Mouse (Mus musculus) spleen, postnatal 14 days (tissue): ENCODE measurements around the gene Uri1.
A peak's percentile ranks its signal among the peaks of the same experiment; 100 is the strongest.

ENCODE experiments used
- DNase-seq, 2 experiments: peaks; one replicate each; pipeline ENCODE4 v3.0.0; 2021 to 2022; ENCODE audit warnings: low spot score in 2 of 2

The Uri1 gene

GRCm38 (mm10) chr7:38023451-38023850, at the start of gene Uri1:
TSS of gene Uri1 (minus strand) at chr7:38023551.
- DNase-seq = no peak

- no peak for DNase-seq
Observed at GRCm38 (mm10) chr7:38071065-38071464, 47.7 kb upstream of the Uri1 start.

GRCm38 (mm10) chr7:38070663-38071062, 47.3 kb upstream of the Uri1 start:
- no peak for DNase-seq

GRCm38 (mm10) chr7:38064431-38064830, 41.1 kb upstream of the Uri1 start:
- no peak for DNase-seq

DNA sequence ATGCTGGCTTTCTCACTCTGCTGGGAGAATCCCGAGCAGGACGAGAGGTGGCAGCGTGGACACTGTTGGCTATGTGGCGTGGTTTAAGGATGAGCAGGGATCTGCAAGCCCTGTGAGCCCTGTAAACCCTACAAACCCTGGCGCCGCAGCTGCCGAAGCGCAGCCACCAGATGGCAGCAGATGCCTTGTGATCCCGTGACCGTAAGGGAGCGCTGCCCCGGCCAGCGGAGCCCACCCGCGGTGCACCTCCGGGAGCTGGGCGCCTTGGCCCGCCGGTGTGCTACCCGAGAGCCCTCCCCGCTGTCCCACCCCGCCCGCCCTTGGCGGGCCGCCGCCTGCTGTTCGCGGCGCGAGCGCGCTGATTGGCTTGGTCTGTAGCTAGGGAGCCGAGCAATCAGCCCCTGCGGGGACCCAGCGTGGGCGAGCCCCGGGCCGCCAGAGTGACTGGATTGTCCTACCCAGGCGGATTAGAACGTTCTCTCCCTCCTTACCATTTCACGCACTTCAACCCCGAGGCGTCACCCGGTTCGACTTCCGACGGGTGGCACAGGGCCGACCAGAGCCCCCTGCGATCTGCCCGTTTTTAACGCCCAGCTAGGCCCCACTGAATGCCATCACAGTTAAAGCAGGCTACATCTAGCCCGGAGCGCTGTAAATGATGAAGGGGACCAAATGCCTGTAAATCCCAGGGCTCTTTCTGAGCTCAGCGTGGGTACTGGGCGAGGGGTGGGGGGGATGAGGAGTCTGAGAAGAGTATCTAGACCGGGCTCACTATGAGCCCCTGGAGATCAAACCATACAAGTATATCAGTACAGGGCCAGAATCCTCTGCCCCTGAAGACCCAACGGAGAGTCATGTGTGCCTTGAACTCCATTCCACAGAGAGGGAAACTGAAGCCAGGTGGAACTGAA, 38.0 kb upstream of the Uri1 start:
- DNase-seq = peak; percentile 61 to 79

- no peak for DNase-seq
Observed at GRCm38 (mm10) chr7:38059636-38060330, 36.4 kb upstream of the Uri1 start.

DNA sequence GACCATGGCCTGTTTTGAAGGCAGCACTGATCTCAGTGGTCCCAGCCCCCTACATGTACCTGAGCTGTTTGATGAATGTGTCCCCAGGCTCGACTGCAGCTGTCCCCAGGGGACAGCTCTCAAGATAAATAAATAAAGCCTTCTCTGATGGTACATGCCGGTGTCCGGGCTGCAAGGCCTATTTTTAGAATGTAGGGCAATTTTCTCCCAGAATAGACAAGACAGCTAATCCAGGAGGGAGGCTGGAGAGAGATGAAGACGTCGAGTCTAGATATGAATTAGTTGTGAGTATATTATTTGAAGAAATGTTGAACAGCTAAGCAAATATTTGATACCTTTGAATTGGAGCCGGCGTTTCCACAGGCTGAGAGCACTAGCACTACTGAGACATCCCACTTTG, 35.7 kb upstream of the Uri1 start:
- DNase-seq = no peak

DNA sequence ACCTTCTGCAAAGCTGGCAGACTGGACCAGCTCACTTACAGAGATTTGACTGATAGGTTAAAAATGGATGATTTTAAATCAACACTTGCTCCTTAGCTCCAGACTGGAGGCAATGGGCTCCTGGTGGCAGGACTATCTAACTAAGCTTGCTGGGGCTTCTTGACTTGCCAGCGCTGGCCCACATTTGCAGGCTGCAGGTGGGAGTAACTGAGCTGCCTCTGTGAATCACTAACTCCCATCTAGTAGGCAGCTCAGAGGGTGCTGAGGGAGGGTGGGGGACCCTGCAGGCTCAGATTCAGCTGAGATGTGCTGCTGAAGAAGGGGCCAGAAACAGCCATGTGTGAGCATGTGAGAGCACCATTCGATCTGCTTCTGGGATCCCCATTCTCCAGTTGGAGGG, 32.6 kb upstream of the Uri1 start:
- DNase-seq = no peak

DNA sequence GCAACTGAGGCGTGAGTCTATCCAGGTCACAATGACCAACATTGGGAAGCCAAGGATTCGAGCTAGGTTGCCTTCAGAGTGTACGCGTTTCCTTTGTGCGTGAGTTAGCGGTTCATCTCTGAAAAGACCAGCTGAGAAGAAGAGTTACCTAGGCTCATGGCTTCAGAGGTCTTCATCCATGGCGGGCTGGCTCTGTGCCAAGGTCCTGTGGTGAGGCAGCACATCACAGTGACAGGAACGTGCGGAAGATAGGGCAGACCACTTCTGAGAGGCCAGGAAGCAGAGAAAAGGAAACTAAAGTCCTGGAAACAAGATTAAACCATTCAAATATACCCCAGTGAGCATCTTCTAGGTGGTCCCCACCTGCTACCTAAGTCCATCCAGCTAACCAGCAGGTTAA, 30.9 kb upstream of the Uri1 start:
- DNase-seq = no peak

DNA sequence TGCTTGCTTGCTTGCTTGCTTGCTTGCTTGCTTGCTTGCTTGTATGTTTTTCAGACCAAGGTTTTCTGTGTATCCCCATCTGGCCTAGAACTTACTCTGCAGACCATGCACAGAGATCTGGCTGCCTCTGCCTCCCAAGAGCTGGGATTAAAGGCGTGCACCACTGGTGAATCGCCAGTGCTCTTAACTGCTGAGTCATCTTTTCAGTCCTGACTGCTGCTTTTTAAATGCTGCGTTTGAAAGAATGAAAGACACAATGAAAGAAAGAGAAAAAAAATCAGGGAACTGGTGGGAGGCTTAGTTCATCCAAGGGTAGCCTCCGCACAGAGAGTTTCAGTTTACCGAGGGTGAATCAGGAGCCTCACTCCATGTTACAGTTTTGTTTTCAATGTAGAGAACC, 23.9 kb upstream of the Uri1 start:
- DNase-seq = no peak

GRCm38 (mm10) chr7:38041244-38041643, 17.9 kb upstream of the Uri1 start:
- DNase-seq = no peak

DNA sequence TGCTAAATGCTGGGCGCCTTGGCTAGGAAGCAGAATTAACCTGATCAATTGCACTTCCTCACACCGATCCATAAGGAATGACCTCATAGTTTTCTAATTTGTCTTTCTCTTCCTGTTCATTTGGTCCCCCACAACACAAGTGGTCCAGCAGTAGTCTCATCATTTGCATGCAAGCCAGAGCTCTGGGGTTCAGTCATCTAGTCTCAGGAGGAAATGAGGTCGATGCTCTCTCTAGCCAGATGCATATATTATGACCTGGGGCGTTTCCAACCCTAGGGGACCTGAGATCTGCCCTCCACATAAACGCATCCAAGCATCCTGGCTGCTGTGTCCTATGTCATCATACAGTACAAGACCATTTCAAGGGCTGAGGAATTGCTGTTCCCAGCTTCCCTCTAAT, 14.2 kb upstream of the Uri1 start:
- DNase-seq = no peak

- DNase-seq = no peak
Observed at GRCm38 (mm10) chr7:38031183-38031582, 7.8 kb upstream of the Uri1 start.

DNA sequence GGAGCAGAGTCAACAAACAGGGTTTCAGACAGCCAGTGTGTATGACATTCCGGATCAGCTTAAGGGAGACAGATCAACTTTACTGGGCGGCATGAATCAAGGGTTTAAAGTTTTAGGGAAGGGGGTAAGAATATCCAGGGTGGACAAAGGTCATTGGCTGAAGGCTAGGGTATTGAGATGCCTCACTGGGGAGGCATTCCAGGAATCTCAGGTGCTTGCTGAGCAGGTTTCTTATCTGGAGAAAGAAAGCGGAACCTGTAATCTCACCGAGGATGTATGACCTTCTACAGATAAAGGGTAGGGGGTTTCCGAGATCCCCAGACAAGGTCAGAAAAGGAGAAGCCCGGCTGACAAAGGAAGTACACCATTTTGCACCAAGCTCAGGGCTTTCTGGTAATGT, 7.3 kb upstream of the Uri1 start:
- DNase-seq = no peak

- no peak for DNase-seq
Observed at GRCm38 (mm10) chr7:38029986-38030385, 6.6 kb upstream of the Uri1 start.

- DNase-seq = no peak
Observed at GRCm38 (mm10) chr7:38029083-38029482, 5.7 kb upstream of the Uri1 start.

DNA sequence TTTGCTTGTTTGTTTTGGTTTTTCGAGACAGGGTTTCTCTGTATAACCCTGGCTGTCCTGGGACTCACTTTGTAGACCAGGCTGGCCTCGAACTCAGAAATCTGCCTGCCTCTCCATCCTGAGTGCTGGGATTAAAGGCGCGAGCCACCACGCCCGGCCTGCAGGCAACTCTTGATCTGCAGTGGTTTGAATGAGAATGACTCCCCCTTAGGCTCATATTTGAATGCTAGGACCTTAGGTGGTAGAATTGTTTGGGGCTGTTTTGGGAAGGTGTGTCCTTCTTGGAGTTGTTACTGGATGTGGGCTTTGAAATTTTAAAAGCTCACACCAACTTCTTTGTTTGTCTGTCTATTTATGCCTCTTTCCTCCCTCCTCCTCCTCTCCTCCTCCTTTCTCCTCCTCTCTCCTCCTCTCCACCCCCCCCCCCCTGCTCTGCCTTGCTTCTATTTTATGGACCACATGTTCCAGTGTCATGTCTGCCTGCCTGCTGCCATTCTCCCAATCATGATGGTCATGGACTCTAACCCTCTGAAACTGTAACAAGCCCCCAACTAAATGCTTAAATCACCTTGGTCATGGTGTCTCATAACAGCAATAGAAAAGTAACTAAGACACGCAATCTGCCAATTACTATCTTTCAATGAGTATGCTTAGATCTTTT, 4.7 kb upstream of the Uri1 start:
- no peak for DNase-seq

DNA sequence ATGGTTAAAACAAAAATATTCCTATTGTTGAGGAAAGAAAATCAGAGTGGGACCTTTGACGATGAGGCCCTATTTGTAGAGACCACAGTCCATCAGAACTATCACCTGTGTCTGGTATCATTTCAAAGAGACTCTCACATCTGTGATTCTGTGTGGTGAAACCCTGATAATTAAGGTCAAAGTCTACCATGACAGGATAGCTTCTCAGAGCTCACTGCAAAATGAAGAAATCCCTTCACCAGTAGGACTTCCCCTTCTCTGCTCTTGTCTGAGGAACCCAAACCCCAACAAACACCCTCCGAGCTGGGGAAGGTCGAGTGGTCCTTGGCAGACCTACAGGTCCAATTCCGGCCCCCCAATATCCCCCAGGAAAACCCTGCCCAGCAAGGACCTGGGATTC, 1.5 kb upstream of the Uri1 start:
- no peak for DNase-seq

- DNase-seq = no peak
Observed at GRCm38 (mm10) chr7:38019770-38020169, 3.6 kb downstream of the Uri1 start.

GRCm38 (mm10) chr7:38019369-38019749, 4.0 kb downstream of the Uri1 start:
- DNase-seq = peak; percentile 78 to 86

- DNase-seq = peak; percentile 47 to 56
Observed at GRCm38 (mm10) chr7:38018416-38019368, 4.7 kb downstream of the Uri1 start.
